Mouse (Mus musculus) embryo, embryonic 11 days (tissue): Measurements from ENCODE around the gene Sox30.
A peak's percentile ranks its signal among the peaks of the same experiment; 100 is the strongest.
"Not testable (repeated sequence)": the region's sequence is repeated elsewhere in the genome, so short reads cannot be mapped to it uniquely, and the experiment has no call there.

Source experiments
- DNase-seq: peaks from one replicate; pipeline ENCODE4 v3.0.0-alpha.2; 2015

Gene Sox30

GRCm38 (mm10) chr11:46021850-46022249 lies 41.7 kb downstream of the Sox30 start:
- DNase-seq, result no peak

GRCm38 (mm10) chr11:46022983-46023382 lies 42.9 kb downstream of the Sox30 start:
- DNase-seq, result no peak

GRCm38 (mm10) chr11:46025962-46026392 lies 45.9 kb downstream of the Sox30 start:
- DNase-seq, result peak; percentile 43

GRCm38 (mm10) chr11:46027952-46028814 lies 48.1 kb downstream of the Sox30 start:
- DNase-seq, result no peak

- no peak for DNase-seq
Observed at GRCm38 (mm10) chr11:46029485-46029884, 49.4 kb downstream of the Sox30 start.

GRCm38 (mm10) chr11:46030026-46030425 lies 49.9 kb downstream of the Sox30 start:
- no peak for DNase-seq

GRCm38 (mm10) chr11:46031470-46031869 lies 51.4 kb downstream of the Sox30 start:
- no peak for DNase-seq

GRCm38 (mm10) chr11:46032956-46033355 lies 52.8 kb downstream of the Sox30 start:
- DNase-seq, result no peak

GRCm38 (mm10) chr11:46036374-46036773 lies 56.3 kb downstream of the Sox30 start:
- DNase-seq, result no peak

- no peak for DNase-seq
Observed at GRCm38 (mm10) chr11:46038901-46039300, 58.8 kb downstream of the Sox30 start.

- DNase-seq, result peak; percentile 32
Observed at GRCm38 (mm10) chr11:46039335-46039734, 59.2 kb downstream of the Sox30 start.

- DNase-seq, result no peak
Observed at GRCm38 (mm10) chr11:46040841-46041556, 60.9 kb downstream of the Sox30 start.

GRCm38 (mm10) chr11:46041607-46042267 lies 61.6 kb downstream of the Sox30 start:
- DNase-seq, result no peak

GRCm38 (mm10) chr11:46044781-46045180 lies 64.7 kb downstream of the Sox30 start:
- DNase-seq, result no peak

GRCm38 (mm10) chr11:46047264-46047663 lies 67.2 kb downstream of the Sox30 start:
- DNase-seq, result no peak

- peak; percentile 53 for DNase-seq
Observed at GRCm38 (mm10) chr11:46052105-46052659, 72.1 kb downstream of the Sox30 start, which contains the start of gene Gm12166. Gene Gm12166 (minus strand): TSS chr11:46052321.

- DNase-seq, result not testable (repeated sequence)
Observed at GRCm38 (mm10) chr11:46053457-46053856, 73.3 kb downstream of the Sox30 start.

GRCm38 (mm10) chr11:46054311-46054710 lies 74.2 kb downstream of the Sox30 start:
- no peak for DNase-seq

- DNase-seq, result peak; percentile 35
Observed at GRCm38 (mm10) chr11:46054911-46055895, 75.1 kb downstream of the Sox30 start.

GRCm38 (mm10) chr11:46055896-46056769 lies 76.0 kb downstream of the Sox30 start, which contains the start of gene Adam19:
Gene Adam19 (plus strand): TSS chr11:46055992.
- peak; percentile 92 for DNase-seq
